Mouse (Mus musculus): ENCODE results near the gene Apoa2. TPM values are rescaled to one million over a fixed set of nuclear protein-coding genes. Genes with fewer than 3 reads are reported as not detected.
A peak's percentile ranks its signal among the peaks of the same experiment; 100 is the strongest.

The Apoa2 gene
- polyA plus RNA-seq, 1 experiment = not detected

DNA sequence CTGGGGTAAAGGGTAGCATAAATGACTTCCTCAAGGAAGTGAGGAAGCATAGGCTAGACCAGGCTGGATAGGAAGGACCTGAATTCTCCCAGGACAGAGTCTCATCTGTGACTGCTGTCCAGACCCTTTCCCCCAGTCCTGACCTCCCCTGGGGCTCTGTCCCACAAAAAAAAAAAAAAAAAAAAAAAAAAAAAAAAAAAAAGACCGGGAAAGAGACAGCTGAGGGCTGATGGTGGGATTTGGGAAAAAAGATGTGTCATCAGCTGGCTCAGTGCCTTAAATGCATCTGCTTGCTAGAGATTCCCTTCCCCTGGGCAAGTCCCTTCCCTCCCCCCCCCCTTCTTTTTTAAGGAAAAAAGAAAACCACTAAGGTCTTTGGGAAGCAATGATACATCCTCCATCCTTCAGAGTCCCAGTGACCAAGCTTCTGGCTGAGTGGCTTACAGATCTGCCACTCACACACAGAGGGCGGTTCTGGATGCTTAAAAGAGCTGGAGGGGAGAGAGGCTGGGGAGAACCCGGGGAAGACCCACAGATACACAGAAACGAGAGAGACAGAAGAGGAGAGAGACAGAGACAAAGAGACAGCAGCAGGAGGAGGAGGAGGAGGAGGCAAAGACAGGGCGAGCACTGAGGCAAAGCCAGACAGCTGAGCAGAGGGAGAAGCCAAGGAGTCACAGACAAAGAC lies 25.2 kb downstream of the Apoa2 start, which contains the start of gene Adamts4:
Gene Adamts4, plus strand, starts transcription at position 509 of the 688 bp plus-strand sequence.
- Histone ChIP-seq H3K4me3 (ENCODE audit: insufficient read depth, low read depth, low read length) (peak within 1 kb of the TSS; percentile 3), H3K4me1 (ENCODE audit: control insufficient read depth, insufficient read depth, low read length) (peaks cover 43% of the 10 kb centered on the region), H3K27ac (ENCODE audit: insufficient read depth, low read depth, low read length) (no peak within 1 kb of the TSS)
- 5% methylated on average over 5 of the region's 5 CpGs for WGBS
- TF ChIP-seq CTCF (IDR thresholded peaks at IDR 0.05; ENCODE audit: insufficient read depth, low read depth, low read length) (no peak), POLR2A (IDR thresholded peaks at IDR 0.05; ENCODE audit: insufficient read depth, low read depth, low read length) (no peak)

- WGBS = 23% methylated on average over 26 of the region's 26 CpGs
- Histone ChIP-seq H3K4me3 (ENCODE audit: insufficient read depth, low read depth, low read length) (peak within 1 kb of the TSS; percentile 3), H3K27ac (ENCODE audit: insufficient read depth, low read depth, low read length) (peak within 1 kb of the TSS; percentile 48; the same call in 1 of the 2 replicates), H3K4me1 (ENCODE audit: control insufficient read depth, insufficient read depth, low read length) (peaks cover 39% of the 10 kb centered on the region)
- TF ChIP-seq POLR2A (IDR thresholded peaks at IDR 0.05; ENCODE audit: insufficient read depth, low read depth, low read length) (no peak), CTCF (IDR thresholded peaks at IDR 0.05; ENCODE audit: insufficient read depth, low read depth, low read length) (no peak)
Observed at GRCm38 (mm10) chr1:171250680-171251593, 26.1 kb downstream of the Apoa2 start, which contains the start of gene Ndufs2. Ndufs2 (minus strand) TSS chr1:171251388.

DNA sequence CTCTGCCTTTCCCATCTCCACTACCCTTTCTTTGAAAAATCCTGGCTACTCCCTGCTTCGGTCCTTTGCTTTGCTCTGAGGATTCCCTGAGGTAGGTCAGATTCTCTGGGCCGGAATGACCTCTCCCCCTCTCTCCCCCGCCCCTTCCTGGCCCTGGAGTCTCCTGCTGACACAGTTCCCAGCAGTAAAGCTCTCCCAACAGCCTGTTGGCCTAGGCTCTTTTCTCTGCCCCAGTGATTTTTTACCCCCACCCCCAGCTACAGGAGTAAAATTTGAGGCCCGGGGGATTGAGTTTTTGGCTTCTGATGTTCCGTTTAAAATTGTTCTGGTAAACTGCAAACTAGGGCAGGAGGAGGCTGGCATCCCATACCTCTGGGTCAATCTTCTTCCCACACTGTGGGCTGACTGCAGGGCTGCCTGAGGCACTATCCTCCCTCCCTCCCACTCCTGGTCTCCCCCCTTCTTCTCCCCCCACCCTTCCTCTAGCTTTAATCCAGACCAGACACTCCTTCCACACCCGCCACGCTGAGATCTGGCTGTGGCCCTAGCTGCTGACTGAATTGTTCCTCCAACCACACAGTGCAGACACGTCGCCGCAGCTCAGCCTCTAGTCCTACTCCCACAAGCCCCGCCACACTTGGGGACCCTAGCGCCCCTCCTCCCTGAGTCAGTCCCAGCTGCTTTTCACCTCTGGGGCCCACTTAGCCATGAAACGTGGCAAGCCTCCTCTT lies 26.9 kb downstream of the Apoa2 start:
- H3K4me1 ChIP-seq (ENCODE audit: control insufficient read depth, insufficient read depth, low read length) = peaks cover 39% of the 10 kb centered on the region
- WGBS = 10% methylated on average over 13 of the region's 13 CpGs
- peak overlapping the region; percentile 48; the same call in 1 of the 2 replicates for H3K27ac ChIP-seq (ENCODE audit: insufficient read depth, low read depth, low read length)
- H3K4me3 ChIP-seq (ENCODE audit: insufficient read depth, low read depth, low read length) = no peak overlapping the region
- TF ChIP-seq POLR2A (IDR thresholded peaks at IDR 0.05; ENCODE audit: insufficient read depth, low read depth, low read length) = no peak

DNA sequence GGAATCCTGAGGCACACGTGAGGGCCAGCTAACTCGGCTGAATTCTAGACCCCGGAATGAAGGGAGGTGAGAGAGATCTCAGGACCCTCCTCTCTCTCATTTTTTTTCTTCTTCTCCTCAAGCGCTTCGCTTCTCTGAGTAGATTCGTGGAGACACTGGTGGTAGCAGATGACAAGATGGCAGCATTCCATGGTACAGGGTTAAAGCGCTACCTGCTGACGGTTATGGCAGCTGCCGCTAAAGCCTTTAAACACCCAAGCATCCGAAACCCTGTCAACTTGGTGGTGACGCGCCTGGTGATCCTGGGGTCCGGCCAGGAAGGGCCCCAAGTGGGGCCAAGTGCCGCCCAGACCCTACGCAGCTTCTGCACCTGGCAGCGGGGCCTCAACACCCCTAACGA lies 27.6 kb downstream of the Apoa2 start:
- peak overlapping the region; percentile 48; the same call in 1 of the 2 replicates for H3K27ac ChIP-seq (ENCODE audit: insufficient read depth, low read depth, low read length)
- 65% methylated on average over 17 of the region's 17 CpGs for WGBS

DNA sequence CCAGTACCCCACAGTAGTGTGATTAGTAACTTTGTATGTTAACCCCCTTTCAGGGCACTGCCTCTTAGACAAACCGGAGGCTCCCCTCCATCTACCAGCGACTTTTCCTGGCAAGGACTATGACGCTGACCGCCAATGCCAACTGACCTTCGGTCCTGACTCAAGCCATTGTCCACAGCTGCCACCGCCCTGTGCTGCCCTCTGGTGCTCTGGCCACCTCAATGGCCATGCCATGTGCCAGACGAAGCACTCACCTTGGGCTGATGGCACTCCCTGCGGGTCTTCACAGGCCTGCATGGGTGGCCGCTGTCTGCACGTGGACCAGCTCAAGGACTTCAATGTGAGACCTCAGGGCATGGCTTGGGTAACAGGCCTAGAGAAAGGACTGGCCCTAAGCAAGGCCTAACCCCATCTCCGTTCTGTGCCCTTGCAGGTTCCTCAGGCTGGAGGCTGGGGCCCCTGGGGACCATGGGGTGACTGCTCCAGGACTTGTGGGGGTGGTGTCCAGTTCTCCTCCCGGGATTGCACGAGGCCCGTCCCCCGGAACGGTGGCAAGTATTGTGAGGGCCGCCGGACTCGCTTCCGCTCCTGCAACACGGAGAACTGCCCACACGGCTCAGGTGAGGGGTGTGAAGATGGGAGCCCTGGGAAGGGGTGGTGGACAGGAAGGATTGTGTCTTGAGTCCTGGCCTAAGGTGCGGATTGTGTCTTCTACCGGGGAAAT lies 31.4 kb downstream of the Apoa2 start:
- TF ChIP-seq POLR2A (IDR thresholded peaks at IDR 0.05; ENCODE audit: insufficient read depth, low read depth, low read length) = no peak
- 0 out of 2 replicates have a peak, but pooled peaks have one; percentile 8 for TF ChIP-seq CTCF (IDR thresholded peaks at IDR 0.05; ENCODE audit: insufficient read depth, low read depth, low read length)
- 90% methylated on average over 24 of the region's 24 CpGs for WGBS
- no peak overlapping the region for H3K27ac ChIP-seq (ENCODE audit: insufficient read depth, low read depth, low read length)
- no peak overlapping the region for H3K4me3 ChIP-seq (ENCODE audit: insufficient read depth, low read depth, low read length)
- H3K4me1 ChIP-seq (ENCODE audit: control insufficient read depth, insufficient read depth, low read length) = peaks cover 21% of the 10 kb centered on the region

More for the DNA sequence above, 27.6 kb downstream of the Apoa2 start:
- no peak overlapping the region for H3K4me3 ChIP-seq (ENCODE audit: insufficient read depth, low read depth, low read length)
- TF ChIP-seq POLR2A (IDR thresholded peaks at IDR 0.05; ENCODE audit: insufficient read depth, low read depth, low read length) = no peak
- TF ChIP-seq CTCF (IDR thresholded peaks at IDR 0.05; ENCODE audit: insufficient read depth, low read depth, low read length) = no peak
- peaks cover 36% of the 10 kb centered on the region for H3K4me1 ChIP-seq (ENCODE audit: control insufficient read depth, insufficient read depth, low read length)

DNA sequence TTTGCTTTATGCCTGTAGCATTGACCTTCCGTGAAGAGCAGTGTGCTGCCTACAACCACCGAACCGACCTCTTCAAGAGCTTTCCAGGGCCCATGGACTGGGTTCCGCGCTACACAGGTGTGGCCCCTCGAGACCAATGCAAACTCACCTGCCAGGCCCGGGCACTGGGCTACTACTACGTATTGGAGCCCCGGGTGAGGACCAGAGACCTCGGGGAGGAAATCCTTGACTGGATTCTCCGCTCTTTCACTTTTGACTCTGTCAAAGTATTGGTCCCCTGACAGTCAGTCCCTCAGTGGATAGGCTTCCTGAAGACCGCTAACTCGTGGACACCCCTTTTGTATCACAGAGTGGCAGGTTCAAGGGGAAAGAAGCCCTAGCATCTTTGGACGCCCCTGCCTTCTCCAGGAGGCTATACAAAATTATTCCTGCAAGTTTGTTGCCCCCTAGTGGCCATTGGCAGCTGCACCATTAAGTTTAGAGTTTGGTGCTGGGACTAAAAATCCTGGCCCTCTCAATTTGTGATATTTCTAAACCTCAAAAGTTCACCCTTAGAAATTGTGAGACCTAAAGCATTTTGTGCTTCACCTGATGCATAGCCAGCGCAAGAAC lies 32.2 kb downstream of the Apoa2 start:
- Histone ChIP-seq H3K4me3 (ENCODE audit: insufficient read depth, low read depth, low read length) (no peak overlapping the region), H3K4me1 (ENCODE audit: control insufficient read depth, insufficient read depth, low read length) (peaks cover 13% of the 10 kb centered on the region), H3K27ac (ENCODE audit: insufficient read depth, low read depth, low read length) (no peak overlapping the region)
- WGBS = 62% methylated on average over 15 of the region's 15 CpGs
- TF ChIP-seq CTCF (IDR thresholded peaks at IDR 0.05; ENCODE audit: insufficient read depth, low read depth, low read length) (no peak), POLR2A (IDR thresholded peaks at IDR 0.05; ENCODE audit: insufficient read depth, low read depth, low read length) (no peak)

- WGBS = 85% methylated on average over 9 of the region's 9 CpGs
- Histone ChIP-seq H3K4me3 (ENCODE audit: insufficient read depth, low read depth, low read length) (no peak overlapping the region), H3K27ac (ENCODE audit: insufficient read depth, low read depth, low read length) (no peak overlapping the region), H3K4me1 (ENCODE audit: control insufficient read depth, insufficient read depth, low read length) (peaks cover 9% of the 10 kb centered on the region)
- TF ChIP-seq CTCF (IDR thresholded peaks at IDR 0.05; ENCODE audit: insufficient read depth, low read depth, low read length) (no peak), POLR2A (IDR thresholded peaks at IDR 0.05; ENCODE audit: insufficient read depth, low read depth, low read length) (no peak)
Observed at GRCm38 (mm10) chr1:171257781-171258180, 32.9 kb downstream of the Apoa2 start.

DNA sequence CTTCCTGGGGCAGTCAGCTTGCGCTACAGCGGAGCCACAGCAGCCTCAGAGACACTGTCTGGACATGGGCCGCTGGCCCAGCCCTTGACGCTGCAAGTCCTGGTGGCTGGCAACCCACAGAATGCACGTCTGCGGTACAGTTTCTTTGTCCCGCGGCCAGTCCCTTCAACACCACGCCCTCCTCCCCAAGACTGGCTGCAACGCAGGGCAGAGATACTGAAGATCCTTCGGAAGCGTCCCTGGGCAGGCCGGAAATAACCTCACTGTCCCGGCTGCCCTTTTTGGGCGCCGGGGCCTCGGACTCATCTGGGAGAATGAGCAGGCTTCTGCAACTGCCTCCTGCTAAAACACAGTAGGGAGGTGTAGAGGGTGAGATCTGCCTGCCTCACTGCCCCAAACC lies 34.1 kb downstream of the Apoa2 start:
- Histone ChIP-seq H3K27ac (ENCODE audit: insufficient read depth, low read depth, low read length) (no peak overlapping the region), H3K4me1 (ENCODE audit: control insufficient read depth, insufficient read depth, low read length) (peaks cover 7% of the 10 kb centered on the region), H3K4me3 (ENCODE audit: insufficient read depth, low read depth, low read length) (no peak overlapping the region)
- TF ChIP-seq CTCF (IDR thresholded peaks at IDR 0.05; ENCODE audit: insufficient read depth, low read depth, low read length) = no peak
- TF ChIP-seq POLR2A (IDR thresholded peaks at IDR 0.05; ENCODE audit: insufficient read depth, low read depth, low read length) = no peak
- WGBS = 87% methylated on average over 17 of the region's 17 CpGs

Data from olfactory bulb, adult 2 months (tissue).